Mouse (Mus musculus) embryonic facial prominence, embryonic 13.5 days (tissue): ENCODE results near the gene Cldn20. TPM values are rescaled to one million over a fixed set of nuclear protein-coding genes. Genes with fewer than 3 reads are reported as not detected.

ENCODE experiments used
- ATAC-seq: fragments of 200-750 bp; cut with Nextera tagmentation; 2 replicates; pipeline ENCODE4 v1.8.0; 2017; ENCODE audit warnings: low read depth; ENCODE audit not compliant: insufficient number of reproducible peaks, insufficient read depth, low FRiP score, low TSS enrichment
- H3K27ac ChIP-seq: fragments of 300-500 bp; sonication (generic); 2 replicates; pipeline ENCODE4 v1.5.1; 2015; ENCODE audit warnings: moderate library complexity, mild to moderate bottlenecking, inconsistent platforms
- H3K27me3 ChIP-seq: fragments of 300-500 bp; sonication (generic); 2 replicates; pipeline ENCODE4 v1.6.1; 2015; ENCODE audit warnings: mild to moderate bottlenecking, inconsistent platforms
- H3K36me3 ChIP-seq: fragments of 300-500 bp; sonication (generic); 2 replicates; pipeline ENCODE4 v1.6.1; 2015; ENCODE audit warnings: mild to moderate bottlenecking, inconsistent platforms
- H3K4me1 ChIP-seq: fragments of 300-500 bp; sonication (generic); 2 replicates; pipeline ENCODE4 v1.6.1; 2015; ENCODE audit warnings: inconsistent platforms
- H3K4me2 ChIP-seq: fragments of 300-500 bp; sonication (generic); 2 replicates; pipeline ENCODE4 v1.6.1; 2015; ENCODE audit warnings: moderate library complexity, mild to moderate bottlenecking, inconsistent platforms
- H3K4me3 ChIP-seq: fragments of 300-500 bp; sonication (generic); 2 replicates; pipeline ENCODE4 v1.5.1; 2015; ENCODE audit warnings: mild to moderate bottlenecking, inconsistent platforms
- H3K9ac ChIP-seq: fragments of 300-500 bp; sonication (generic); 2 replicates; pipeline ENCODE4 v1.6.1; 2015; ENCODE audit warnings: mild to moderate bottlenecking, inconsistent platforms
- H3K9me3 ChIP-seq: fragments of 300-500 bp; sonication (generic); 2 replicates; pipeline ENCODE4 v1.6.1; 2016; ENCODE audit warnings: inconsistent platforms
- WGBS: fragments of 180-500 bp; shearing (Covaris S2); methylation state at CpG from one replicate; pipeline ENCODE4 v1.1.7; 2015; ENCODE audit warnings: mixed read lengths; 5-methylcytosine and 5-hydroxymethylcytosine counted together
- polyA plus RNA-seq: library from polyadenylated mRNA; unstranded; fragments of >200 nt; fragmentation: Nextera tagmentation; extraction: Ambion mirVana; gene quantifications from 2 replicates; pipeline ENCODE4 v1.2.1, GENCODE M21; 2015

Cldn20 gene
- polyA plus RNA-seq, 1 experiment from 2014 or later: 0.67 TPM

GRCm38 (mm10) chr17:3499468-3499867, 32.9 kb upstream of the Cldn20 start:
- Histone ChIP-seq H3K27me3 (no peaks in the 10 kb centered on the region), H3K4me2 (no peak overlapping the region), H3K9me3 (no peaks in the 10 kb centered on the region), H3K27ac (no peak overlapping the region), H3K9ac (no peak overlapping the region), H3K36me3 (peaks cover 25% of the 10 kb centered on the region), H3K4me1 (no peaks in the 10 kb centered on the region), H3K4me3 (no peak overlapping the region)
- WGBS: 90% methylated on average over 8 of the region's 8 CpGs
- no peak for ATAC-seq

- no peak for ATAC-seq
- H3K36me3 ChIP-seq: peaks cover 27% of the 10 kb centered on the region
- no peak overlapping the region for H3K4me3 ChIP-seq
- H3K27me3 ChIP-seq: no peaks in the 10 kb centered on the region
- H3K4me1 ChIP-seq: no peaks in the 10 kb centered on the region
- no peak overlapping the region for H3K4me2 ChIP-seq
- no peak overlapping the region for H3K9ac ChIP-seq
- no peak overlapping the region for H3K27ac ChIP-seq
- 93% methylated on average over 6 of the region's 6 CpGs for WGBS
- H3K9me3 ChIP-seq: no peaks in the 10 kb centered on the region
Observed at GRCm38 (mm10) chr17:3500076-3500475, 32.3 kb upstream of the Cldn20 start.

- Histone ChIP-seq H3K9ac (no peak overlapping the region), H3K4me2 (no peak overlapping the region), H3K4me3 (no peak overlapping the region), H3K4me1 (no peaks in the 10 kb centered on the region), H3K9me3 (no peaks in the 10 kb centered on the region), H3K27ac (no peak overlapping the region), H3K27me3 (no peaks in the 10 kb centered on the region), H3K36me3 (peaks cover 36% of the 10 kb centered on the region)
- 83% methylated on average over 4 of the region's 4 CpGs for WGBS
- ATAC-seq: no peak
Observed at GRCm38 (mm10) chr17:3500936-3501335, 31.4 kb upstream of the Cldn20 start.

- H3K36me3 ChIP-seq: peaks cover 59% of the 10 kb centered on the region
- WGBS: 93% methylated on average over 1 of the region's 1 CpGs
Observed at GRCm38 (mm10) chr17:3505711-3506110, 26.6 kb upstream of the Cldn20 start.

GRCm38 (mm10) chr17:3506508-3506907, 25.8 kb upstream of the Cldn20 start:
- H3K27me3 ChIP-seq: no peaks in the 10 kb centered on the region
- no peak overlapping the region for H3K4me2 ChIP-seq
- ATAC-seq: no peak
- H3K27ac ChIP-seq: no peak overlapping the region
- 89% methylated on average over 8 of the region's 8 CpGs for WGBS
- no peaks in the 10 kb centered on the region for H3K4me1 ChIP-seq
- H3K36me3 ChIP-seq: peaks cover 66% of the 10 kb centered on the region
- H3K4me3 ChIP-seq: no peak overlapping the region
- H3K9ac ChIP-seq: no peak overlapping the region
- no peaks in the 10 kb centered on the region for H3K9me3 ChIP-seq

More at GRCm38 (mm10) chr17:3505711-3506110, 26.6 kb upstream of the Cldn20 start:
- Histone ChIP-seq H3K9me3 (no peaks in the 10 kb centered on the region), H3K27ac (no peak overlapping the region), H3K27me3 (no peaks in the 10 kb centered on the region), H3K4me3 (no peak overlapping the region), H3K4me1 (no peaks in the 10 kb centered on the region), H3K9ac (no peak overlapping the region), H3K4me2 (no peak overlapping the region)
- no peak for ATAC-seq

GRCm38 (mm10) chr17:3509841-3510240, 22.5 kb upstream of the Cldn20 start:
- no peak for ATAC-seq
- peaks cover 63% of the 10 kb centered on the region for H3K36me3 ChIP-seq
- H3K9ac ChIP-seq: no peak overlapping the region
- H3K4me2 ChIP-seq: no peak overlapping the region
- 11% methylated on average over 1 of the region's 1 CpGs for WGBS
- no peak overlapping the region for H3K4me3 ChIP-seq
- no peaks in the 10 kb centered on the region for H3K4me1 ChIP-seq
- H3K27me3 ChIP-seq: no peaks in the 10 kb centered on the region
- H3K9me3 ChIP-seq: no peaks in the 10 kb centered on the region
- no peak overlapping the region for H3K27ac ChIP-seq

GRCm38 (mm10) chr17:3514316-3514715, 18.0 kb upstream of the Cldn20 start:
- Histone ChIP-seq H3K4me1 (no peaks in the 10 kb centered on the region), H3K9me3 (no peaks in the 10 kb centered on the region), H3K27me3 (no peaks in the 10 kb centered on the region), H3K27ac (no peak overlapping the region), H3K4me3 (no peak overlapping the region), H3K9ac (no peak overlapping the region), H3K36me3 (peaks cover 72% of the 10 kb centered on the region), H3K4me2 (no peak overlapping the region)
- WGBS: 86% methylated on average over 5 of the region's 5 CpGs
- no peak for ATAC-seq

- 89% methylated on average over 8 of the region's 8 CpGs for WGBS
- H3K27me3 ChIP-seq: no peaks in the 10 kb centered on the region
- no peak overlapping the region for H3K4me2 ChIP-seq
- peaks cover 76% of the 10 kb centered on the region for H3K36me3 ChIP-seq
- H3K9ac ChIP-seq: no peak overlapping the region
- no peak for ATAC-seq
- no peak overlapping the region for H3K4me3 ChIP-seq
- no peaks in the 10 kb centered on the region for H3K9me3 ChIP-seq
- no peaks in the 10 kb centered on the region for H3K4me1 ChIP-seq
- H3K27ac ChIP-seq: no peak overlapping the region
Observed at GRCm38 (mm10) chr17:3515851-3516250, 16.5 kb upstream of the Cldn20 start.

GRCm38 (mm10) chr17:3516406-3516805, 15.9 kb upstream of the Cldn20 start:
- no peak for ATAC-seq
- 58% methylated on average over 9 of the region's 9 CpGs for WGBS
- Histone ChIP-seq H3K4me3 (no peak overlapping the region), H3K4me1 (no peaks in the 10 kb centered on the region), H3K9me3 (no peaks in the 10 kb centered on the region), H3K27me3 (no peaks in the 10 kb centered on the region), H3K27ac (no peak overlapping the region), H3K4me2 (no peak overlapping the region), H3K9ac (no peak overlapping the region), H3K36me3 (peaks cover 76% of the 10 kb centered on the region)

- Histone ChIP-seq H3K4me2 (no peak overlapping the region), H3K4me1 (no peaks in the 10 kb centered on the region), H3K36me3 (peaks cover 62% of the 10 kb centered on the region), H3K9ac (no peak overlapping the region), H3K27ac (no peak overlapping the region), H3K4me3 (no peak overlapping the region), H3K9me3 (no peaks in the 10 kb centered on the region), H3K27me3 (no peaks in the 10 kb centered on the region)
- no peak for ATAC-seq
- 92% methylated on average over 5 of the region's 5 CpGs for WGBS
Observed at GRCm38 (mm10) chr17:3520344-3520743, 12.0 kb upstream of the Cldn20 start.

GRCm38 (mm10) chr17:3527841-3528471, 4.4 kb upstream of the Cldn20 start:
- Histone ChIP-seq H3K27me3 (no peaks in the 10 kb centered on the region), H3K4me1 (no peaks in the 10 kb centered on the region), H3K36me3 (peaks cover 17% of the 10 kb centered on the region), H3K9ac (no peak overlapping the region), H3K27ac (no peak overlapping the region), H3K4me2 (no peak overlapping the region), H3K9me3 (no peaks in the 10 kb centered on the region), H3K4me3 (no peak overlapping the region)
- ATAC-seq: no peak
- 77% methylated on average over 6 of the region's 6 CpGs for WGBS

- H3K4me2 ChIP-seq: no peak overlapping the region
- peaks cover 15% of the 10 kb centered on the region for H3K36me3 ChIP-seq
- H3K9me3 ChIP-seq: no peaks in the 10 kb centered on the region
- H3K27ac ChIP-seq: no peak overlapping the region
- ATAC-seq: no peak
- WGBS: 57% methylated on average over 3 of the region's 3 CpGs
- no peak overlapping the region for H3K9ac ChIP-seq
- no peaks in the 10 kb centered on the region for H3K27me3 ChIP-seq
- no peaks in the 10 kb centered on the region for H3K4me1 ChIP-seq
- no peak overlapping the region for H3K4me3 ChIP-seq
Observed at GRCm38 (mm10) chr17:3529523-3529922, 2.8 kb upstream of the Cldn20 start.
